Mouse (Mus musculus) forelimb bud, embryonic 11.5 days (tissue): ENCODE measurements at regions not wholly inside any gene's neighbourhood (a gene's known extent, or its start where the extent isn't known, plus 50 kb on each side); places are given as distances from the start of the nearest gene placed in this dataset.
A peak's percentile ranks its signal among the peaks of the same experiment; 100 is the strongest.
"Not testable (repeated sequence)": the region's sequence is repeated elsewhere in the genome, so short reads cannot be mapped to it uniquely, and the experiment has no call there.

ENCODE experiments used
- DNase-seq: peaks from one replicate; pipeline ENCODE4 v3.0.0-alpha.2; 2012; ENCODE audit warnings: low read depth, low spot score

DNA sequence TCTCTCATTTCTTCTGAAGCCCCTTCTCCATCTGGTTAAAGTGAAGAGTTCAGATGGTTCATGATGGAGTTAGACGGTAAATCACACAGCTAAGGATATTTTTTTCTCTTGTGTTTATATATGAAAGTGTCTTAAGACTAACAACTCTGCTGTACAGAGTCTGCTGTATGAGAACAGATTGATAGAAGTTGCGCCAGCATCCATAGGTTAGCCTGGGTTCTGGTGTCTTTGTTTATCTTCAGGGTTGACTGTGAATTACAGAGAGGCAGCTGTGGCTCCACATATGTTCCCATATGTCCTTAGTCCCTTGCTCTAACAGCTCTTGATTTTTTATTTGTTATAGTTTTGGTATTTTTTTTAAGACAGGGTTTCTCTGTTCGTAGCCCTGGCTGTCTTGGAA, 334.9 kb upstream of the Api5 start:
- DNase-seq = no peak

DNA sequence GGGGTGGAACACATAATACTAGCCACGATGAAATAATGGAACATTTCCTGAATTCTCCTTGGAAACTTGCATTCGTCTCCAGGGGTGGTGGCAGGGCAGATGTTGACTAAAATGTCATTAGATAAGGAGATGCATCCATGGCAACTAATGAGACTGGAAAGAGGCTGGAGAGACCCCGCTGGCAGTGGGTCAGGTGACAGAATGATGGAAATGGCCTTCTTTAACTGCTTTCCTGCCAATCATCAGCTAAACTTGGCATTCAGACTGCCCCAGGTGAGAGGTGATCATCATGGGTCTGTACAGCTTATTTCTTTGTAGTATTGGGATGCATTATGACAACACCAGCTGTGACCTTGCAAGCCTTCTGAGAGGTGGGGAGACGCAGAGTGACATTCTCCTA, 334.3 kb upstream of the Api5 start:
- no peak for DNase-seq

DNA sequence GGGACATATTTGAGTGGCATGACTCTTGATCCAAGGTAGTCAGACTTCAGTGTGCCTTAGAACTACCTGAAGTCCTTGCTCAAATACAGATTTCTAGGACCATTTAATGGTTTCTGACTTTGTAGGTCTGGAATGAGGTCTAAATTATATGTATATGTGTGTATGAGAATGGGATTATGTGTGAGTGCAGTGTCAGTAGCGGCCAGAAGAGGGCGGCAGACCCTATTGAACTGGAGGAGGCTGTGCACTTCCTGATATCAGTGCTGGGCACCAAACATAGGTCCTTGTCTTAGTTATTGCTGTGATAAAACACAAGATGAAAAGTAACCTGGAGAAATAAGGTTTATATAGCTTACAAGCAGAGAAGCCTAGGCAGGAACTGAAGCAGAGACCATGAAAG, 328.6 kb upstream of the Api5 start:
- DNase-seq = no peak

DNA sequence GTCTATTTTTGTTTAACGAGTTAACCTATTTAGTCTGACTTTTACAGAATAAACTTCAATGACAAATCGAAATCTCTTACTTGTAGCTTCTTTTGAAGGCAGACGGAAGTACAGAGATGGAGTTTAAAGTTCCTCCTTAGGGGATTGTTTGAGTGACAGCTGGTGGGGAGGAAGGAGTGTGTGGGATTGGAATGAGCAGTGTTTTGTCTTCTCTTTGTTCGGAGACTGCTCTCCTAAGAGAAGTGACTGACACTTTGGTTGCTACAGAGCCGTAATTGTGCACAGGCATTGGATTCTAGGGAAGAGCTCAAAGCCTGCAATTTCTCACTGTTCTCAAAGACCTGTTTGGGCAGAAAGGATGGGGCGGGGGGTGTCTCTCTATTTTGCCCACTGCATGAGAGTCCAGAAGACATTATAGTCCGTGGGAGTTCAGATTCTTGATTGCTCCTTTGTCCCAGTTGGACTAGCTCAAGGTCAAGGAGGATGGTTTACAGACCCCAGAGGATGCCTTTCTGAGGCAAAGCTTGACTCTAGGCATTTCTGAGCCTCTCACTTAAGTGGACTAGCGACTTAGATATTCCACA, 327.0 kb upstream of the Api5 start:
- no peak for DNase-seq

DNA sequence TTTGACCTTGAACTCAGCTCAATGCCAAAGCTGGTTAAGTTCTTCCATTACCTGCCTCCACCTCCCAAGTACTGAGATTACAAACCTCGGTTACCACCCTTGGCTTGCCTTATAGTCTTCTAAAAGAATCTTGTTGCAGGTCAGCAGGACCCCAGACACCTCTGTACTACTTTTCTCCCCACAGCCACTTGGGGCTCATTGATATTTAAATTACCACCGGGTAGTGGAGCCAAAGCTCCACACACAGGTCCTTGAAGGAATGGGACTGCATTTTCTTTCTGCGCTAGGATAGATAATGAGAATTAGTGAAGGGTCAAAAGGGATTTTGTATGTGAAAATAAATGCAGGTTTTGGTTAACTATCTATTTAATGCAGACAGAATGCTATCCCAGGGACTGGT, 326.5 kb upstream of the Api5 start:
- DNase-seq = no peak

DNA sequence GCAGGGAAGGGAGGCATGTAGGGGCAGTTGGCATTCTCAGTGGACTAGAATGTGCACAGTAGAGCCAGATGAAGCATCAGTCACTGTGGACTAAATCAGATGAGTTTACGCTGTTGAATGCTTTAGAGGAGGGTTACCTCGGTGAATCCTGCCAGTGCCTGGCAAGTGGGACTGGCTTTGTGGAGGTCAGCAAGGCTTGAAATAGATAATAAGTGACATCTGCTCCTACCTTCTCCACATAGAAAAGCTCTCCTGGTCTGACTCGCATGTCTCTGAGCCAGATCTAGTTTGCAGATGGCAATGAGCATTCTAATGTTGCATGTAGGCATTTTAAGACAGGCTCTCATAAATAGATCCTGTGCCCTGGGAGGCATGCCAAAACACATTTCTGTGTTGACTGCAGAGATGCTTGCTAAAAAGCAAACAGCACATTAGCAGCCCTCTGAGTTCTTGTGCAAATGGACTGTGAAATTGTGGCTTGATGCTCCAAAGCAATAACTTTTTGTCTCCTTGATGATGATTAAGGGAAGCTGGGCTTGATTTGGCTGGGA, 310.3 kb upstream of the Api5 start:
- DNase-seq = no peak

DNA sequence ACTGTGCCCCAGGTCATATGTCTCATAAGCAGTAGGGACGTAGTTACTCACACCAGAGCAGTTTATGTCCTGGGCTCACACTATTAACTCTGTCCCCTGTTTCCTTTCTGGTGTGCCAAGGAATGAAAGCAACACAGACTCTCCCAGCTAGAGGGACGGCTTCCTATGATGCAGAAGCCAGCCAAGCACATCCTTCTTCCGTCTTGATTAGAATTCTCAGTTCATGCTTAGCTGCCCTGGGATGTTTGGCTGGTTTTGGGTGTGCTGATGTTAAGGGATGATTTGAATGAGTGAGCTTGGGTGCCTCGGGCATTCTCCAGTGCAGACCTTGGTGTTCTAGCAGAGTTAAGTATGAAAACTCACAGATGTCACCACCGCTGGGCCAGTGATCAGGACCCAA, 291.9 kb upstream of the Api5 start:
- no peak for DNase-seq

DNA sequence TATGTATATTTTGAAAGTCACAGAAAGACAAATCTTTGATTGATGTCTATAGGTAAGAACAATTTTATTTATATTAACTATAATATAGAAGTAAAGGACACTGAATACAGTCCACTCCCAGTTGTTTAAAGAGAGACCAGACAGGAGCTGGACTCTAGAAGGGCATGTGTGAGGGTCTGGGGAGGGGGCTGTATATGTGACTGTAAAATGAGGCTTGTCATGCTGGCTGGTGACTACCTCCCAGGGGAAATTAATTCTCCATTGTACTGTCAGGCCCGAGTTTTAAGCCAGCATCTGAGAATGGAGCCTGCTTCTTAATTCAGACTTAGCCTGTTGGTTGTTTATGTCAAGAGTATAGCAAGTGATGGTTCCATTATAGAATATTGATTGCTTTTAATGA, 261.4 kb upstream of the Api5 start:
- DNase-seq = no peak

DNA sequence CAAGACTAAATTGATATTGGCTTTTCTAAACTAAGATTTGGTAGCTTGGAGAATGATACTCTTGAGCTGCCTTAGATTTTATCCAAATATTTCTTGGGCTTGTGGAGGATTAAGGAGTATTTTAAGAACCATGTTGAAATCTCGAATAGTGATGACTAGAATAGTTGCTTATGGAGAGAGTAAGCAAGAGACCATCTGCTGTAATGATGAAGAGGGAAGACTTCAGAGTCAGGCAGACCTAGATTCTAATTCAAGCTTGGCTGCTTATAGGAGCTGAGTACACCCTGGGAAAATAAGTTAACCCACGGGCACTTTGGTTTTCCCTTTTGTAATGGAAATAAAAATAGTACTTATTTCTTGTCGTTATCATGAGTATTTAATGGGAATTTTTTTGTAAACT, 257.3 kb upstream of the Api5 start:
- no peak for DNase-seq

DNA sequence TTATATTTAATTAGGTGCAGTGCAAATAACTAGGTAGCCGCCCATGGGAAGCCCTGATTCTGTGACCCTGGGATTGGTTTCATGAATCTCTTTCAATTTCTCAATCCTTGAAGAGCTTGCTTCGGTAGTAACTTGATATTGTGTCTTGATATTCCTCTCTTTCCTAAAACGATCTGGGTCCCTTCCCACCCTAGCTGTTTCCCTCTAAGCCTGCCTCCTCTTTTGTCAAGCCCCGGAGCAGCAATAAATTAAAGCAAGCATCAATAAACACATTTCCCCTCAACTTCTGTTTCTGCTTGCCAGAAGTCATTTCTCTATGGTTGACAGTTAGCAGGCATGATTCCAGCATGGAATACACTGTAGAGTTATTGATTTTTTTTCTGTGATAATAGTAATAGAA, 252.6 kb upstream of the Api5 start:
- DNase-seq = peak; percentile 9

DNA sequence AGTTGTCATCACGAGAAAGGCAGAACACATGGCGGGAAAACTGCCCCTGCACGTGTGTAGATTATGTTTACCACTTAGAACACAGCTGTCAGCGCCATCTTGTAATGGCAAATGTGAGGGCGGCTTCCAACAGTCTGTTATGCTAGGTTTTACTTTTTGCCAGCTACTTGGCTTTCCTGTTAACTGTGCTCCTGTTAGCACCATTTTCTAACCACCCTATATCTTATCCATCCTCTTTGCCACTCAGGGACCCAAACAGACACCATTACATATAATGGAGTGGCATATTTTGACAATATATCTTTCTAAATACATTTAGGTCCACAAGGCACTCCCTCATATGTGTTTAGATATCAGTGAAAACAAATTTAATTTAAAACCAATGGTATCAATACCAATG, 247.7 kb upstream of the Api5 start:
- not testable (repeated sequence) for DNase-seq

DNA sequence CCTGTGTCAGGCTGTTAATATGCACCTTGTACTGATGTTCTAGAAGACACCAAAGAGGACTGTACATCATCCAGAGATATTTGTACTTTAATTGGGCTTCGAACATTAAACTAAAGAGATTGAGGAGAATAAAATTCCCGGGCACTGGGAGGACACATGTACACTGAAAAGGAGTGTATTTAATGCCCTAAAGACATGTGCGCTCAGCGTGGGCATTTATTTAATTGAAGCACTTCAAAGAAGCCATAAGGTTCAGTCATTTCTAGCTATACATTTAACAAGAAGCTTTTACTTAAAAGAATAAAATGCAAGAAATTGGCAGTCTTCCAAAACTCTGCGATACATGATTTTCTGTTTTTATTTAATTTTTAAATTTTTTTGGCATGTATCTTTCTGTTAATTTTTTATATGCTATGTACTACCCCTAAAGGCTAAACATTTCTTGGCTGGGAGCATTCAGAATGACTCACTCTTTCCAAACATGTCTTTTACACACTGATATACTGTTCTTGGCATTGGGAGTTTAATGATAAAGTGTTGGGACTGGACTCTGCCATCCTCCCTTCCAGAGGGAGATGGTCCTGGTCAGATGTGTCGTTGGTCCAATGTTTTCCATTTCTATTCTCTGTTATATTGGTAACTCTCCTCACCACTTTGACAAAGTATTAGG, 242.3 kb upstream of the Api5 start:
- no peak for DNase-seq

DNA sequence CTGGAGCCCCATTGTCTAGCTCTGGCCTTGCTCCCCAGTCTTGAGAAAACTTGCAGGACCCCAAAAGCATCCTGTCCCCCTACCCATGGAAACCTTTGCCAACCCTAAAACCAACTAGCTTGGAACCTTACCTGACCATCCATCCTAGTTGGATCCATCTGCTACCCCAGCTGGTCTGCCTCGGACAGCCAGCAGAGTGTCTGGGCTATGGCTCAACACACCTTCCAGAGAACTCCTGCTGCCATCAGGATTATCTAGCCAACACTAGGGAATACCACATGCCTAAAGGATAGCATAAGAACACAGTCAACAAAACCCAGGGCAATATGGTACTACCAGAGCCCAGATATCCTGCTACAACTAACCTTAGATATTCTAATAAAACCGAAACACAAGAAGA, 227.9 kb upstream of the Api5 start:
- no peak for DNase-seq

DNA sequence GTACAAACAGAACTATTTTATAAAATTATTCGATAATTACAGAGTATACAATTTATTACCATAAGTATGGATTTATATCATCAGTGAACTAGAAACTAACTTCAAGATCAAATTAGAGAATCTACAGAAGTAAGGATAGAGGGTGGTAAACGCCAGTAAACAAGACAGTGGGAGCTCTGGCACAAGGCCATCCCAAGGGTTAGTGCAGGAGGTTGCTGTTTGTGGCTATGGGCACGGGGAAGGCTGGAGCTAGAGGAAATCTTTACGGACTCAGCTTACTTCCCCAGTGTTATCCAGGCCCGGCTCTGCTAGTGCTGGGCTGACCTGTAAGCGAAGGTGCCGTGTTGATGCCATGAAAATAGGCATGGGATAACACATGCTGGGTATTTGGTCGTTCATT, 220.5 kb upstream of the Api5 start:
- DNase-seq = no peak
